ENCODE assay signal across 8 mouse cellular contexts in the genomic region with DNA sequence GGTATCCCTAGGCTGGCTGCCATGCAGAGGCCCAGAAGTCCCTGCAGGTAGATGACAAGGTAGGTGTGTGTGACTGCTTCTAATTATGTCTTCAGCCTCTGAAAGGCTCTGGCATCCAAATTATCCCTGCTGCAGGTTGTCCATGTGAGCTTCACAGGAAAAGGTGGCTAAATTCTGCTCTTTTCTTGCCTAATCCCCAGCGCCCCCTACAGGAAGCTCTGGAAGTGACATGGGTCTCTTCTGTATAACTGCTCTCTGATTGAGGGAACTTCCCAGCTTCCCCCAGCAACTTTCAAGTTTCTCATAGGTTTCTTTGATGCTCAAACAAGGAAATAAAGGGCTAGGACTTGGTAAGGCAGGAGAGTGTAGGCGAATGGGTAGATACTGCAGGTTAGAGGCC. TPM values are rescaled to one million over a fixed set of nuclear protein-coding genes. Genes with fewer than 3 reads are reported as not detected.
DNase-seq lines count a peak whose midpoint lies in the region; ATAC-seq and TF ChIP-seq lines count a peak whose summit lies in the region.

No protein-coding gene starts in this region.

- intact Hi-C loops in left cerebral cortex, postnatal 36 days (cut with DNase I), result loop anchor here (1.0 kb wide), 1 partner anchor 74 kb away; no protein-coding TSS in a partner anchor

- in situ Hi-C loops in Patski (cut with MboI; ENCODE audit: low pct_unique_long_range_greater_than_20kb), result no loop called here

- POLR2A ChIA-PET in Patski (lab: Charles Lee), result no interaction called here

- TF ChIP-seq POLR2A in liver, adult 2 months (IDR thresholded peaks at IDR 0.05; ENCODE audit: extremely low read depth, insufficient read depth, low read length), result no peak

- peak; percentile 27; the same call in 1 of the 2 replicates for TF ChIP-seq CTCF in liver, adult 2 months (IDR thresholded peaks at IDR 0.05; ENCODE audit: low read depth, low read length)
- peak; percentile 78 for TF ChIP-seq CTCF in Patski (IDR thresholded peaks at IDR 0.05)

- peaks cover 59% of the 10 kb centered on the region for H3K36me3 ChIP-seq in liver, adult 2 months (ENCODE audit: control insufficient read depth, insufficient read depth, low read length)
- peaks cover 100% of the 10 kb centered on the region for H3K36me3 ChIP-seq in liver, embryonic 12.5 days

- H3K4me2 ChIP-seq in liver, embryonic 12.5 days, result no peak overlapping the region

- no peaks in the 10 kb centered on the region for H3K27me3 ChIP-seq in liver, adult 2 months (ENCODE audit: control insufficient read depth, insufficient read depth, low read length)
- H3K27me3 ChIP-seq in liver, embryonic 12.5 days (replicated peaks), result no peaks in the 10 kb centered on the region
- H3K27me3 ChIP-seq in Patski, result no peaks in the 10 kb centered on the region

- no peaks in the 10 kb centered on the region for H3K9me3 ChIP-seq in liver, embryonic 12.5 days (replicated peaks)

- no peak overlapping the region for H3K27ac ChIP-seq in liver, adult 2 months (replicated peaks; ENCODE audit: insufficient read depth, low read depth, low read length)
- no peak overlapping the region for H3K27ac ChIP-seq in liver, embryonic 12.5 days

- CTCF ChIA-PET in Patski (lab: Charles Lee), result interaction anchor here (0.8 to 2.9 kb wide), 7 partner anchors 10 to 164 kb away, joined by 3 to 12 read pairs (median 7); no protein-coding TSS in a partner anchor

- no peak overlapping the region for H3K4me3 ChIP-seq in liver, adult 2 months (ENCODE audit: insufficient read depth, low read depth, low read length)
- no peak overlapping the region for H3K4me3 ChIP-seq in liver, embryonic 12.5 days

- peaks cover 12% of the 10 kb centered on the region; the same call in 1 of the 2 replicates for H3K79me2 ChIP-seq in liver, adult 2 months (ENCODE audit: control insufficient read depth, insufficient read depth, low read length)

- H3K4me1 ChIP-seq in liver, adult 2 months (ENCODE audit: control insufficient read depth, insufficient read depth, low read length), result no peaks in the 10 kb centered on the region
- no peaks in the 10 kb centered on the region for H3K4me1 ChIP-seq in liver, embryonic 12.5 days

- 52% methylated on average over 2 of the region's 2 CpGs for WGBS in liver, adult 2 months
- WGBS in liver, embryonic 12.5 days (ENCODE audit: insufficient replicate concordance), result 34% methylated on average over 2 of the region's 2 CpGs

- H3K9ac ChIP-seq in liver, adult 2 months (ENCODE audit: low read depth, low read length), result no peak overlapping the region
- H3K9ac ChIP-seq in liver, embryonic 12.5 days, result no peak overlapping the region

- ATAC-seq in liver, embryonic 12.5 days, result no peak
- no peak for ATAC-seq in Patski

- DNase-seq in liver, adult 2 months (ENCODE audit: extremely low read depth, low read depth, low spot score), result peak; percentile 52
- DNase-seq in Patski (ENCODE audit: low read depth, low spot score), result no peak
- DNase-seq in cerebellum, adult 9-11 months, result peak; percentile 68
- DNase-seq in gastrocnemius, postnatal 4 days (ENCODE audit: low spot score in 2 of 2), result peak; percentile 47 to 68
- peak; percentile 56 to 73 for DNase-seq in left cerebral cortex, postnatal 36 days (ENCODE audit: low spot score in 2 of 2)
- DNase-seq in ovary, postnatal 14 days (ENCODE audit: low spot score), result peak; percentile 72
- peak; percentile 74 for DNase-seq in thymus, postnatal 25 days

RNA-seq across cellular contexts. Expression of a gene that starts 21.1 kb away (rescaled TPM):
- total RNA-seq in liver, adult 2 months (2014; rRNA removed), result 6.4 and 7.3 TPM in 2 replicates
- 6.8 and 8.3 TPM in 2 replicates for polyA plus RNA-seq in liver, adult 2 months (2012; rRNA removed)
- 87.2 and 96.3 TPM in 2 replicates for polyA plus RNA-seq in liver, embryonic 12.5 days (2016; fragmentation: Nextera tagmentation; extraction: Ambion mirVana)
- 154 TPM for polyA plus RNA-seq in Patski (2021)
- 10 to 100 TPM; 14.1 to 16.5 TPM for total RNA-seq in gastrocnemius, postnatal 4 days (2021)
- total RNA-seq in left cerebral cortex, postnatal 36 days (2021), result 10 to 100 TPM; 46.7 to 58.5 TPM

RNA-seq across cellular contexts. Expression of a gene that starts 31.6 kb away (rescaled TPM):
- total RNA-seq in liver, adult 2 months (2014; rRNA removed), result 0.09 and 0.13 TPM in 2 replicates
- 0.35 and 0.80 TPM in 2 replicates for polyA plus RNA-seq in liver, adult 2 months (2012; rRNA removed)
- 1.8 and 2.5 TPM in 2 replicates for polyA plus RNA-seq in liver, embryonic 12.5 days (2016; fragmentation: Nextera tagmentation; extraction: Ambion mirVana)
- polyA plus RNA-seq in Patski (2021), result 24.9 TPM
- total RNA-seq in gastrocnemius, postnatal 4 days (2021), result 1 to 10 TPM; 9.1 to 9.4 TPM
- total RNA-seq in left cerebral cortex, postnatal 36 days (2021), result 10 to 100 TPM; 83.6 to 86.1 TPM

RNA-seq across cellular contexts. Expression of a gene that starts 32.8 kb away (rescaled TPM):
- total RNA-seq in liver, adult 2 months (2014; rRNA removed), result 170 and 187 TPM in 2 replicates
- polyA plus RNA-seq in liver, adult 2 months (2012; rRNA removed), result 127 TPM in 2 replicates
- 131 and 132 TPM in 2 replicates for polyA plus RNA-seq in liver, embryonic 12.5 days (2016; fragmentation: Nextera tagmentation; extraction: Ambion mirVana)
- 559 TPM for polyA plus RNA-seq in Patski (2021)
- total RNA-seq in gastrocnemius, postnatal 4 days (2021), result 100 to 1,000 TPM; 650 to 720 TPM
- total RNA-seq in left cerebral cortex, postnatal 36 days (2021), result 100 to 1,000 TPM; 425 to 455 TPM

RNA-seq across cellular contexts. Expression of a gene that starts 33.2 kb away (rescaled TPM):
- 12.3 and 15.6 TPM in 2 replicates for total RNA-seq in liver, adult 2 months (2014; rRNA removed)
- 27.5 and 28.7 TPM in 2 replicates for polyA plus RNA-seq in liver, adult 2 months (2012; rRNA removed)
- 140 and 145 TPM in 2 replicates for polyA plus RNA-seq in liver, embryonic 12.5 days (2016; fragmentation: Nextera tagmentation; extraction: Ambion mirVana)
- 68.2 TPM for polyA plus RNA-seq in Patski (2021)
- 10 to 100 TPM; 48.9 to 55.8 TPM for total RNA-seq in gastrocnemius, postnatal 4 days (2021)
- 10 to 100 TPM; 31.0 to 36.3 TPM for total RNA-seq in left cerebral cortex, postnatal 36 days (2021)

RNA-seq across cellular contexts. Expression of a gene that starts 46.3 kb away (rescaled TPM):
- total RNA-seq in liver, adult 2 months (2014; rRNA removed), result 15.8 and 25.6 TPM in 2 replicates
- 20.9 and 21.6 TPM in 2 replicates for polyA plus RNA-seq in liver, adult 2 months (2012; rRNA removed)
- polyA plus RNA-seq in liver, embryonic 12.5 days (2016; fragmentation: Nextera tagmentation; extraction: Ambion mirVana), result 12.8 and 14.5 TPM in 2 replicates
- 27.3 TPM for polyA plus RNA-seq in Patski (2021)
- total RNA-seq in gastrocnemius, postnatal 4 days (2021), result 10 to 100 TPM; 34.5 to 44.1 TPM
- 10 to 100 TPM; 26.4 to 37.6 TPM for total RNA-seq in left cerebral cortex, postnatal 36 days (2021)

Comparison
In these comparisons a context has a peak if more than half of its experiments do, and no peak if none do; other contexts are left out.
1. RNA of a gene that starts 31.6 kb away (total RNA-seq): 83.6 to 86.1 TPM in left cerebral cortex, postnatal 36 days; 9.1 to 9.4 TPM in gastrocnemius, postnatal 4 days and 0.09 to 0.13 TPM in liver, adult 2 months; every median in the first group is over 4 times any median in the second.